27 mouse cellular contexts compared by ENCODE assay signal in genomic region chr7:13137340-13137739, GRCm38 (mm10). TPM values are rescaled to one million over a fixed set of nuclear protein-coding genes. Genes with fewer than 3 reads are reported as not detected.
DNase-seq lines count a peak whose midpoint lies in the region; ATAC-seq lines count a peak whose summit lies in the region.
"Had no signal": no experiment of that assay in that cellular context is flagged by ENCODE, and none has a peak within 500 bp of the region (broad histone marks: within the 10 kb centered on the region; RNA-seq: fewer than 3 reads in every experiment).

No protein-coding gene starts in this region.

- H3K4me3 ChIP-seq in embryonic facial prominence, embryonic 12.5 days = no peak overlapping the region
- no peak overlapping the region for H3K4me3 ChIP-seq in embryonic facial prominence, embryonic 10.5 days
- no peak overlapping the region for H3K4me3 ChIP-seq in embryonic facial prominence, embryonic 13.5 days
- H3K4me3 ChIP-seq in embryonic facial prominence, embryonic 14.5 days (ENCODE audit: low read depth, low read length) = no peak overlapping the region

- H3K4me1 ChIP-seq in embryonic facial prominence, embryonic 12.5 days = no peaks in the 10 kb centered on the region
- no peaks in the 10 kb centered on the region for H3K4me1 ChIP-seq in embryonic facial prominence, embryonic 10.5 days
- peaks cover 7% of the 10 kb centered on the region for H3K4me1 ChIP-seq in embryonic facial prominence, embryonic 13.5 days
- no peaks in the 10 kb centered on the region for H3K4me1 ChIP-seq in embryonic facial prominence, embryonic 14.5 days (ENCODE audit: control insufficient read depth, insufficient read depth, low read length)

- ATAC-seq in embryonic facial prominence, embryonic 12.5 days (ENCODE audit: insufficient number of reproducible peaks, insufficient read depth, low FRiP score, low TSS enrichment) = peak; percentile 80
- no peak for ATAC-seq in embryonic facial prominence, embryonic 13.5 days (ENCODE audit: insufficient number of reproducible peaks, insufficient read depth, low FRiP score, low TSS enrichment, low read depth)
- peak; percentile 71; the same call in 1 of the 2 replicates for ATAC-seq in embryonic facial prominence, embryonic 14.5 days (ENCODE audit: low read depth)
- ATAC-seq: activated CD4-positive, CD25-positive, alpha-beta regulatory T cell, adult 4 months; CD4-positive, CD25-positive, alpha-beta regulatory T cell, adult 4 months; Patski had no signal

- H3K27ac ChIP-seq in embryonic facial prominence, embryonic 12.5 days = no peak overlapping the region
- H3K27ac ChIP-seq in embryonic facial prominence, embryonic 10.5 days (replicated peaks) = no peak overlapping the region
- 0 out of 2 replicates have a peak overlapping the region, but pooled peaks have one; percentile 4 for H3K27ac ChIP-seq in embryonic facial prominence, embryonic 13.5 days
- no peak overlapping the region for H3K27ac ChIP-seq in embryonic facial prominence, embryonic 14.5 days (replicated peaks; ENCODE audit: low read depth, low read length)

- no peaks in the 10 kb centered on the region for H3K36me3 ChIP-seq in embryonic facial prominence, embryonic 12.5 days
- no peaks in the 10 kb centered on the region for H3K36me3 ChIP-seq in embryonic facial prominence, embryonic 10.5 days (replicated peaks)
- H3K36me3 ChIP-seq in embryonic facial prominence, embryonic 13.5 days = no peaks in the 10 kb centered on the region
- no peaks in the 10 kb centered on the region for H3K36me3 ChIP-seq in embryonic facial prominence, embryonic 14.5 days (ENCODE audit: control insufficient read depth, insufficient read depth, low read length)
- H3K36me3 ChIP-seq: G1E had no signal

- no peak overlapping the region for H3K9ac ChIP-seq in embryonic facial prominence, embryonic 12.5 days
- H3K9ac ChIP-seq in embryonic facial prominence, embryonic 13.5 days = no peak overlapping the region
- no peak overlapping the region for H3K9ac ChIP-seq in embryonic facial prominence, embryonic 14.5 days (ENCODE audit: low read depth, low read length)

- no peak for DNase-seq in embryonic facial prominence, embryonic 10.5 days (ENCODE audit: low spot score)
- DNase-seq in embryonic facial prominence, embryonic 14.5 days (ENCODE audit: low spot score) = peak; percentile 36
- DNase-seq in right cerebral cortex, postnatal 36 days (ENCODE audit: low spot score in 2 of 2) = no peak
- no peak for DNase-seq in left cerebral cortex, adult 8-10 months (ENCODE audit: low spot score in 2 of 2)
- DNase-seq: adrenal gland, adult 2 months; adrenal gland, adult 8-10 months; adrenal gland, postnatal 10 days; adrenal gland, postnatal 14 days; adrenal gland, postnatal 25 days; adrenal gland, postnatal 36 days; B cell, adult 2 months; cerebellum, adult 11 months; cerebellum, adult 11-12 months; cerebellum, adult 18-20 months had no signal

- no peak overlapping the region for H3K4me2 ChIP-seq in embryonic facial prominence, embryonic 12.5 days (replicated peaks)
- no peak overlapping the region for H3K4me2 ChIP-seq in embryonic facial prominence, embryonic 13.5 days
- H3K4me2 ChIP-seq in embryonic facial prominence, embryonic 14.5 days (ENCODE audit: low read depth, low read length) = no peak overlapping the region

- no peaks in the 10 kb centered on the region for H3K27me3 ChIP-seq in embryonic facial prominence, embryonic 12.5 days
- no peaks in the 10 kb centered on the region for H3K27me3 ChIP-seq in embryonic facial prominence, embryonic 10.5 days (replicated peaks; ENCODE audit: low read depth, poor library complexity, severe bottlenecking)
- H3K27me3 ChIP-seq in embryonic facial prominence, embryonic 13.5 days = no peaks in the 10 kb centered on the region
- H3K27me3 ChIP-seq in embryonic facial prominence, embryonic 14.5 days (replicated peaks; ENCODE audit: control insufficient read depth, insufficient read depth, low read length) = no peaks in the 10 kb centered on the region
- H3K27me3 ChIP-seq: Patski had no signal

- no peaks in the 10 kb centered on the region for H3K9me3 ChIP-seq in embryonic facial prominence, embryonic 12.5 days
- H3K9me3 ChIP-seq in embryonic facial prominence, embryonic 10.5 days = 0 out of 2 replicates have a peak, but pooled peaks cover 4% of the 10 kb centered on the region
- H3K9me3 ChIP-seq in embryonic facial prominence, embryonic 13.5 days = no peaks in the 10 kb centered on the region
- H3K9me3 ChIP-seq in embryonic facial prominence, embryonic 14.5 days (ENCODE audit: control insufficient read depth, low read length) = no peaks in the 10 kb centered on the region
- H3K9me3 ChIP-seq: G1E had no signal

RNA-seq across cellular contexts. Expression of gene Vmn1r87, which starts 2.6 kb away (rescaled TPM):
- not detected in 2 replicates for polyA plus RNA-seq in embryonic facial prominence, embryonic 12.5 days (2016; fragmentation: Nextera tagmentation; extraction: Ambion mirVana)
- not detected in 2 replicates for polyA plus RNA-seq in embryonic facial prominence, embryonic 10.5 days (2016; fragmentation: Nextera tagmentation; extraction: Ambion mirVana)
- polyA plus RNA-seq in embryonic facial prominence, embryonic 13.5 days (2015; fragmentation: Nextera tagmentation; extraction: Ambion mirVana) = not detected in 2 replicates
- polyA plus RNA-seq in embryonic facial prominence, embryonic 14.5 days (2014; fragmentation: Nextera tagmentation; extraction: Ambion mirVana) = not detected in 2 replicates
- total RNA-seq in left cerebral cortex, adult 8-10 months (2022) = not detected
- total RNA-seq: adrenal gland, adult 18-20 months; adrenal gland, adult 2 months; adrenal gland, adult 8-10 months; adrenal gland, postnatal 10 days; adrenal gland, postnatal 14 days; adrenal gland, postnatal 25 days; adrenal gland, postnatal 36 days; adrenal gland, postnatal 4 days; CH12.LX; ES-E14; MEL had no signal
- polyA plus RNA-seq: adrenal gland, adult 2 months; brain, embryonic 14.5 days; C2C12; CD4-positive, CD25-positive, alpha-beta regulatory T cell, adult 4 months; G1E; Patski had no signal

RNA-seq across cellular contexts. Expression of gene Vmn1r86, which starts 17.6 kb away (rescaled TPM):
- not detected in 2 replicates for polyA plus RNA-seq in embryonic facial prominence, embryonic 12.5 days (2016; fragmentation: Nextera tagmentation; extraction: Ambion mirVana)
- not detected in 2 replicates for polyA plus RNA-seq in embryonic facial prominence, embryonic 10.5 days (2016; fragmentation: Nextera tagmentation; extraction: Ambion mirVana)
- not detected in 2 replicates for polyA plus RNA-seq in embryonic facial prominence, embryonic 13.5 days (2015; fragmentation: Nextera tagmentation; extraction: Ambion mirVana)
- polyA plus RNA-seq in embryonic facial prominence, embryonic 14.5 days (2014; fragmentation: Nextera tagmentation; extraction: Ambion mirVana) = not detected in 2 replicates
- total RNA-seq in left cerebral cortex, adult 8-10 months (2022) = not detected
- total RNA-seq: adrenal gland, adult 18-20 months; adrenal gland, adult 2 months; adrenal gland, adult 8-10 months; adrenal gland, postnatal 10 days; adrenal gland, postnatal 14 days; adrenal gland, postnatal 25 days; adrenal gland, postnatal 36 days; adrenal gland, postnatal 4 days; CH12.LX; ES-E14; MEL had no signal
- polyA plus RNA-seq: activated CD4-positive, CD25-positive, alpha-beta regulatory T cell, adult 4 months; adrenal gland, adult 2 months; C2C12; G1E; Patski had no signal

RNA-seq across cellular contexts. Expression of gene Vmn1r88, which starts 22.0 kb away (rescaled TPM):
- polyA plus RNA-seq in embryonic facial prominence, embryonic 12.5 days (2016; fragmentation: Nextera tagmentation; extraction: Ambion mirVana) = 0.03 TPM in 1 of 2 replicates, not detected in the other
- not detected in 2 replicates for polyA plus RNA-seq in embryonic facial prominence, embryonic 10.5 days (2016; fragmentation: Nextera tagmentation; extraction: Ambion mirVana)
- not detected in 2 replicates for polyA plus RNA-seq in embryonic facial prominence, embryonic 13.5 days (2015; fragmentation: Nextera tagmentation; extraction: Ambion mirVana)
- polyA plus RNA-seq in embryonic facial prominence, embryonic 14.5 days (2014; fragmentation: Nextera tagmentation; extraction: Ambion mirVana) = not detected in 2 replicates
- total RNA-seq in left cerebral cortex, adult 8-10 months (2022) = under 1 TPM; 0.11 to 0.22 (median 0.17) TPM
- polyA plus RNA-seq: adrenal gland, adult 2 months; brain, embryonic 14.5 days; C2C12; G1E; Patski had no signal

RNA-seq across cellular contexts. Expression of gene Vmn1r85, which starts 42.4 kb away (rescaled TPM):
- not detected in 2 replicates for polyA plus RNA-seq in embryonic facial prominence, embryonic 12.5 days (2016; fragmentation: Nextera tagmentation; extraction: Ambion mirVana)
- not detected in 2 replicates for polyA plus RNA-seq in embryonic facial prominence, embryonic 10.5 days (2016; fragmentation: Nextera tagmentation; extraction: Ambion mirVana)
- not detected in 2 replicates for polyA plus RNA-seq in embryonic facial prominence, embryonic 13.5 days (2015; fragmentation: Nextera tagmentation; extraction: Ambion mirVana)
- not detected in 2 replicates for polyA plus RNA-seq in embryonic facial prominence, embryonic 14.5 days (2014; fragmentation: Nextera tagmentation; extraction: Ambion mirVana)
- total RNA-seq in left cerebral cortex, adult 8-10 months (2022) = under 1 TPM in 1 of 4 experiments, not detected in 3; 0.05 TPM
- total RNA-seq: adrenal gland, adult 18-20 months; adrenal gland, adult 2 months; adrenal gland, adult 8-10 months; adrenal gland, postnatal 10 days; adrenal gland, postnatal 14 days; adrenal gland, postnatal 25 days; adrenal gland, postnatal 36 days; adrenal gland, postnatal 4 days; CH12.LX; ES-E14; MEL had no signal
- polyA plus RNA-seq: adrenal gland, adult 2 months; C2C12; CD4-positive, CD25-positive, alpha-beta regulatory T cell, adult 4 months; G1E; Patski had no signal
